Mouse (Mus musculus) neural tube, embryonic 15.5 days (tissue): ENCODE data around the gene Tnk2. TPM values are rescaled to one million over a fixed set of nuclear protein-coding genes. Genes with fewer than 3 reads are reported as not detected.

Experiments used
- ATAC-seq: fragments of 200-750 bp; cut with Nextera tagmentation; 2 replicates; pipeline ENCODE4 v1.8.0; 2017; ENCODE audit warnings: mild to moderate bottlenecking, moderate TSS enrichment, moderate library complexity; ENCODE audit not compliant: low FRiP score
- H3K27ac ChIP-seq: fragments of 300-500 bp; sonication (generic); replicated peaks from 2 replicates; pipeline ENCODE4 v1.5.1; 2015; ENCODE audit warnings: mild to moderate bottlenecking, inconsistent platforms
- H3K27me3 ChIP-seq: fragments of 300-500 bp; sonication (generic); replicated peaks from 2 replicates; pipeline ENCODE4 v1.6.1; 2015; ENCODE audit warnings: inconsistent platforms
- H3K36me3 ChIP-seq: fragments of 300-500 bp; sonication (generic); 2 replicates; pipeline ENCODE4 v1.6.1; 2015; ENCODE audit warnings: inconsistent platforms
- H3K4me1 ChIP-seq: fragments of 300-500 bp; sonication (generic); 2 replicates; pipeline ENCODE4 v1.6.1; 2015; ENCODE audit warnings: inconsistent platforms
- H3K4me2 ChIP-seq: fragments of 300-500 bp; sonication (generic); 2 replicates; pipeline ENCODE4 v1.6.1; 2015; ENCODE audit warnings: inconsistent platforms, mild to moderate bottlenecking, moderate library complexity
- H3K4me3 ChIP-seq: fragments of 300-500 bp; sonication (generic); replicated peaks from 2 replicates; pipeline ENCODE4 v1.5.1; 2015; ENCODE audit warnings: mild to moderate bottlenecking, inconsistent platforms
- H3K9ac ChIP-seq: fragments of 300-500 bp; sonication (generic); replicated peaks from 2 replicates; pipeline ENCODE4 v1.6.1; 2015; ENCODE audit warnings: mild to moderate bottlenecking, inconsistent platforms
- H3K9me3 ChIP-seq: fragments of 300-500 bp; sonication (generic); replicated peaks from 2 replicates; pipeline ENCODE4 v1.6.1; 2016; ENCODE audit warnings: inconsistent platforms
- WGBS: fragments of 180-500 bp; shearing (Covaris S2); methylation state at CpG from one replicate; pipeline ENCODE4 v1.1.7; 2015; ENCODE audit warnings: mixed read lengths; 5-methylcytosine and 5-hydroxymethylcytosine counted together
- polyA plus RNA-seq: library from polyadenylated mRNA; unstranded; fragments of >200 nt; fragmentation: Nextera tagmentation; extraction: Ambion mirVana; gene quantifications from 2 replicates; pipeline ENCODE4 v1.2.1, GENCODE M21; 2015

Tnk2 gene
- polyA plus RNA-seq, 1 experiment from 2014 or later: 23.2 TPM

DNA sequence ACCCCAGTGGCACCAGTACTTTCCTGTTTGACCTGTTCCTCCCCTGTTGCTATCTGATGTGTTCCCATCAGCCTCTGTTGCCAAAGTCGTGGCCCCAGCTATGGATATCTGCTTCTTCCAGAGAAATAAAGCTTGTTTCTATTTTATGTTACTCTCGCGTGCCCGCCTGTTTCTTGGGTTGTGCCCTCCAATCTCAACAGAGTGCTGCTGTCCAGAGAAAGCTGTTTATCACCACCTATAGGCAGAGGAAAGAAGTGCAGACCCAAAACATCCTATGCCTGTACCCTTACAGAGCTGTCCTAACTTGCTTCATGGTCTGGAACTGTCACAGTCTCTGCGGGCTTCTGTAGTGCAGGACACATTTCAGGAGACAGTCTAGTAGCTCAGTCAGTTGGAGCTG, 39.7 kb downstream of the Tnk2 start:
- no peak overlapping the region for H3K4me3 ChIP-seq
- no peak overlapping the region for H3K4me2 ChIP-seq
- WGBS: 56% methylated on average over 5 of the region's 5 CpGs
- no peak overlapping the region for H3K9ac ChIP-seq
- no peaks in the 10 kb centered on the region for H3K9me3 ChIP-seq
- H3K36me3 ChIP-seq: peaks cover 32% of the 10 kb centered on the region
- H3K27ac ChIP-seq: no peak overlapping the region
- 0 out of 2 replicates have a peak, but pooled peaks have one; percentile 56 for ATAC-seq
- no peaks in the 10 kb centered on the region for H3K27me3 ChIP-seq
- H3K4me1 ChIP-seq: no peaks in the 10 kb centered on the region

GRCm38 (mm10) chr16:32685405-32685804, 41.7 kb downstream of the Tnk2 start:
- ATAC-seq: no peak
- Histone ChIP-seq H3K4me3 (no peak overlapping the region), H3K4me1 (no peaks in the 10 kb centered on the region), H3K27me3 (no peaks in the 10 kb centered on the region), H3K9ac (no peak overlapping the region), H3K36me3 (peaks cover 18% of the 10 kb centered on the region), H3K9me3 (no peaks in the 10 kb centered on the region), H3K4me2 (no peak overlapping the region), H3K27ac (no peak overlapping the region)
- 86% methylated on average over 10 of the region's 10 CpGs for WGBS

GRCm38 (mm10) chr16:32685998-32686397, 42.3 kb downstream of the Tnk2 start:
- no peak overlapping the region for H3K27ac ChIP-seq
- no peaks in the 10 kb centered on the region for H3K27me3 ChIP-seq
- no peaks in the 10 kb centered on the region for H3K4me1 ChIP-seq
- H3K9ac ChIP-seq: no peak overlapping the region
- H3K4me2 ChIP-seq: no peak overlapping the region
- no peaks in the 10 kb centered on the region for H3K9me3 ChIP-seq
- WGBS: 75% methylated on average over 5 of the region's 5 CpGs
- peaks cover 12% of the 10 kb centered on the region for H3K36me3 ChIP-seq
- ATAC-seq: no peak
- H3K4me3 ChIP-seq: no peak overlapping the region

DNA sequence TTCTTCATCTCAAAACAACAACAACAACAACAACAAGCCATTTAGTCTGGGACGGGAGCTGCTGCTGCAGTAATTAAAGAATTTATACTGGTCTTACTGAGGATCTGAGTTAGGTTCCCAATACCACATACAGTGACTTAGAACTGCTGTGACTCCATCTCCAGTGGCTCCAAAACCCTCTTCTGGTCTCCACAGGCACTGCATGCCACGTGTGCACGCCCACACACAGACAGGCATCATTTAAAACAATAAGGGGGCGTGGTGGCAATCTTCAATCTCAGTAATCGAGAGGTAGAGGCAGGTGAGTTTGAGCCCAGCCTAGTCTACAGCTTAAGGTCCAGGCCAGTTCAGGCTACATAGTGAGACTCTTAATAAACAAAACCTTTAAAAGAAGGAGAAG, 43.5 kb downstream of the Tnk2 start:
- Histone ChIP-seq H3K9ac (no peak overlapping the region), H3K4me3 (no peak overlapping the region), H3K9me3 (no peaks in the 10 kb centered on the region), H3K4me2 (no peak overlapping the region), H3K27me3 (no peaks in the 10 kb centered on the region), H3K36me3 (peaks cover 9% of the 10 kb centered on the region; the same call in 1 of the 2 replicates), H3K27ac (no peak overlapping the region), H3K4me1 (no peaks in the 10 kb centered on the region)
- no peak for ATAC-seq
- 81% methylated on average over 5 of the region's 5 CpGs for WGBS

- Histone ChIP-seq H3K36me3 (no peaks in the 10 kb centered on the region), H3K4me2 (no peak overlapping the region), H3K9ac (no peak overlapping the region), H3K27ac (no peak overlapping the region), H3K4me3 (no peak overlapping the region), H3K4me1 (no peaks in the 10 kb centered on the region), H3K9me3 (no peaks in the 10 kb centered on the region), H3K27me3 (no peaks in the 10 kb centered on the region)
- ATAC-seq: no peak
- WGBS: 44% methylated on average over 4 of the region's 4 CpGs
Measured at GRCm38 (mm10) chr16:32688770-32689169, 45.1 kb downstream of the Tnk2 start.

GRCm38 (mm10) chr16:32689501-32689900, 45.8 kb downstream of the Tnk2 start:
- H3K4me1 ChIP-seq: no peaks in the 10 kb centered on the region
- no peaks in the 10 kb centered on the region for H3K27me3 ChIP-seq
- H3K4me3 ChIP-seq: no peak overlapping the region
- H3K36me3 ChIP-seq: no peaks in the 10 kb centered on the region
- no peak for ATAC-seq
- H3K9ac ChIP-seq: no peak overlapping the region
- WGBS: 6% methylated on average over 9 of the region's 9 CpGs
- H3K9me3 ChIP-seq: no peaks in the 10 kb centered on the region
- no peak overlapping the region for H3K4me2 ChIP-seq
- no peak overlapping the region for H3K27ac ChIP-seq

DNA sequence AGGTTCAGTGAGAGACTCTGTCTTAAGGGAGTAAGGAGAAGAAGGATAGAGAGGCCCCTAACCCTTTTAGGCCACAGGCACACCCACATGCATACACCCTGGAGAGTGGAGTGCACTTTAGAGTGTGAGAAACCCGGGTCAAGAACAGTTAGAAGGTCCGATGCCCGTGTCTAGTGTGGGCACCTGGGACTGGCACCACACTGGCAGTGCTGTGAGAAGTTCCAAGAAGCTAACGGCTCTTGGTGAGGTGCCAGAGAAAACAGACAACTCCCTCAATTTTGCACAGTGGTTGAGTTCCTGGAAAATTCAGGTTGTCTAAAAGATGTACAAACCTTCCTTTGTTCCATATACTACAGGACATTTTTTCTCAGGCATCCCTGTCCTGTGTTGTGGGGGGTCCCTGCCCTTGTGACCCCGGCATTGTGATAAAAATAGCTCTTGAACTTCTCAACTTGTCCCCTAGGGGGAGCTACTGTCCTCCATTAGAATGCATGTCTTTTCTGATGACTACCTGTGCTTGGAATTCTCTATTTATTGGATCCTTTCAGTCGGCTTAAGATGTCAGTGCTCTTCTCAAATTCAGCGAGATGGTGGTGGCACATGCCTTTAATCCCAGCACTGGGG, 53.3 kb downstream of the Tnk2 start:
- no peaks in the 10 kb centered on the region for H3K27me3 ChIP-seq
- WGBS: 46% methylated on average over 7 of the region's 7 CpGs

DNA sequence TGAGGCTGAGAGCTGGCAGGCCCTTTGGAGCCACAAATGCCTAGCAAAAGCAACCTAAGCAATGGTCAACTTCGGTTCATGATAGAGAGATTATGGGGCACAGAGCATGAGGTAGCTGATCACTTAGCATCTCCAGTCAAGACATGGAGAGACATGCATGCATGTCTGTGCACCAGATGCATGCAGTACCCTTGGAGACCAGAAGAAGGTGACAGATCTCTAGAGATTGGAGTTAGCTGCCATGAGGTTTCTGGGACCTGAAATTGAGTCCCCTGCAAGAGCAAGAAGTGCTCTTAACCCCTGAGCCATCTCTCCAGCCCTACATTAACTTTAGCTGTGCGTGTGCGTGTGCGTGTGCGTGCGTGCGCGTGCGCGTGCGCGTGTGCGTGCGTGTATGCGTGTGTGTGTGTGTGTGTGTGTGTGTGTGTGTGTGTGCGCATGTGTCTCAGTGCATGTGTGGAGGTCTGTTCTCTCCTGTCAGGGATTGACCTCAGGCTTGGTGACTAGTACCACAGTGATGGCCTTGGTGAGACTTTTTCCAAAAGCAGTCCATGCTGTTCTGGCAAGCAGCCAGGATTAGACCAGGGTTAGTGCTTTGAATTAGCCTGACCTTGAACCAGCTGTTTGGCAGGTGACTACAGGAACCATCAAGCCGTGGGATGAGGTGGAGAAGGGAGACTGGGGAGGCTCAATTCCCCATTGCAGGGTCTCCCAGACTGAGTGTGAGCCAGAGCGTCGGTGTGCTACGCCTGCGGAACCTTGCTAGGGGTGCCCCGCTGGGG, 54.2 kb downstream of the Tnk2 start:
- no peak overlapping the region for H3K27ac ChIP-seq
- ATAC-seq: no peak
- no peak overlapping the region for H3K4me2 ChIP-seq
- no peaks in the 10 kb centered on the region for H3K36me3 ChIP-seq
- 0 out of 2 replicates have a peak, but pooled peaks cover 4% of the 10 kb centered on the region for H3K4me1 ChIP-seq
- H3K9ac ChIP-seq: no peak overlapping the region
- no peaks in the 10 kb centered on the region for H3K9me3 ChIP-seq
- no peak overlapping the region for H3K4me3 ChIP-seq
- no peaks in the 10 kb centered on the region for H3K27me3 ChIP-seq
- 90% methylated on average over 22 of the region's 22 CpGs for WGBS

More for the DNA sequence above, 53.3 kb downstream of the Tnk2 start:
- Histone ChIP-seq H3K4me2 (no peak overlapping the region), H3K4me1 (0 out of 2 replicates have a peak, but pooled peaks cover 4% of the 10 kb centered on the region), H3K36me3 (no peaks in the 10 kb centered on the region), H3K9me3 (no peaks in the 10 kb centered on the region), H3K9ac (no peak overlapping the region), H3K27ac (no peak overlapping the region), H3K4me3 (no peak overlapping the region)
- ATAC-seq: no peak

DNA sequence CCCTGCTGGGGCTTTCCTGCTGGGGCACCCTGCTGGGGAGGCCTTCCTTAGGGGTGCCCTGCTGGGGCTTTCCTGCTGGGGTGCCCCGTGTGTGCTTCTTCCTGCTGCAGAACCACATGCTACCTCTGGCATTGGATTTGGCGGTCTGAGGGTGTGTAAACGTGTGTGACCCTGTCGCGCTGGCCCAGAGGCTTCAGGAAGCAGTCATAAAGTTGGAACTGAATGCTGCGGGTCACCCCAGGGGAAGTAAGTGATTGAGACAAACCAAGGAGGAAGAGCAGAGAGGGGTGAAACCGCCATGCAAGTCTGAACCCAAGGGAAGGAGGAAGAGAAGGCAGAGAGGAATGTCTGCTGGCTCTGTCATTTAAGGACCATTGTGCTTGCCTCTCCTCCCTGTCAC, 54.9 kb downstream of the Tnk2 start:
- Histone ChIP-seq H3K9ac (no peak overlapping the region), H3K27ac (no peak overlapping the region), H3K4me2 (no peak overlapping the region), H3K27me3 (no peaks in the 10 kb centered on the region), H3K4me3 (no peak overlapping the region), H3K9me3 (no peaks in the 10 kb centered on the region), H3K4me1 (0 out of 2 replicates have a peak, but pooled peaks cover 4% of the 10 kb centered on the region), H3K36me3 (no peaks in the 10 kb centered on the region)
- ATAC-seq: no peak
- 23% methylated on average over 7 of the region's 7 CpGs for WGBS

- H3K4me3 ChIP-seq: no peak overlapping the region
- WGBS: 76% methylated on average over 9 of the region's 9 CpGs
- no peaks in the 10 kb centered on the region for H3K9me3 ChIP-seq
- no peak overlapping the region for H3K27ac ChIP-seq
- ATAC-seq: no peak
- H3K36me3 ChIP-seq: no peaks in the 10 kb centered on the region
- H3K4me1 ChIP-seq: 0 out of 2 replicates have a peak, but pooled peaks cover 2% of the 10 kb centered on the region
- H3K4me2 ChIP-seq: no peak overlapping the region
- H3K9ac ChIP-seq: no peak overlapping the region
- no peaks in the 10 kb centered on the region for H3K27me3 ChIP-seq
Measured at GRCm38 (mm10) chr16:32703312-32703912, 59.7 kb downstream of the Tnk2 start.

DNA sequence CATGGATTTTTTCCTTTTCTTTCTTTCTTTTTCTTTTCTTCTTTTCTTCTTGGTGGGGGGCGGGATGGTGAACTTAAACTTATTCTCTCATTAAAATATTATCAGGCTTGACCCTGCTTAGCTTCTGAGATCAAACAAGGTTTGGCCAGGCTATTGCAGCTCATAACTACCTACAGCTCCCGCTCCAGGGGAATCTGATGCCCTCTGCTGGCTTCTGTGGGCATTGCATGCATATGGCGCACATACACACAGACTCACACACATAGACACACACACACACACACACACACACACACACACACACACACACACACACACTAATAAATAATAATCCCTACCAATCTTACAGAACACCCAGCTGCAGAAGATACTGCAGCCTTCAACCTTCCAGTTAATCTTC, 61.9 kb downstream of the Tnk2 start:
- H3K27ac ChIP-seq: no peak overlapping the region
- no peak overlapping the region for H3K4me3 ChIP-seq
- H3K9ac ChIP-seq: no peak overlapping the region
- no peak overlapping the region for H3K4me2 ChIP-seq
- H3K27me3 ChIP-seq: no peaks in the 10 kb centered on the region
- WGBS: 95% methylated on average over 3 of the region's 3 CpGs
- H3K9me3 ChIP-seq: no peaks in the 10 kb centered on the region
- H3K4me1 ChIP-seq: no peaks in the 10 kb centered on the region
- H3K36me3 ChIP-seq: no peaks in the 10 kb centered on the region
- ATAC-seq: no peak
